Mouse (Mus musculus): Measurements from ENCODE around the gene D930020B18Rik. TPM values are rescaled to one million over a fixed set of nuclear protein-coding genes. Genes with fewer than 3 reads are reported as not detected.

D930020B18Rik gene
- polyA plus RNA-seq, 1 experiment = not detected

- no peak for TF ChIP-seq GATA1 (IDR thresholded peaks at IDR 0.05; ENCODE audit: low read length)
Observed at GRCm38 (mm10) chr10:121720701-121721100, 79.3 kb downstream of the D930020B18Rik start.

DNA sequence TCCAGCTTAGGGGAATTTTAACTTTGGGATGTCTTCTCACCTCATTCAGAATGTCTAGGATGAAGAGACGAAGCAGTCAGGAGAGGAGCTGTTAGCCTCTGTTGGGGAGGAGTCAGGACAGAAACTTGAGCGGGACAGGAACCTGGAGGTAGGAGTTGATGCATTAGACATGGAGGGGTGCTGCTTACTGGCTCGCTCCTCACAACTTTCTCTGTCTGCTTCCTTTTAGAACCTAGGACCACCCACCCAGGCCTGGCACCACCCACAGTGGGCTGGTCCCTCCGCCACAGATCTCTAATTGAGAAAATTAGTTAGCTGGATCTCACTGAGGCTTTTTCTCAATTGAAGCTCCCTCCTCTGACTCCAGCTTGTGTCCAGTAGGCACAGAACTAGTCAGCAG is 85.1 kb downstream of the D930020B18Rik start:
- TF ChIP-seq GATA1 (IDR thresholded peaks at IDR 0.05; ENCODE audit: low read length) = no peak

DNA sequence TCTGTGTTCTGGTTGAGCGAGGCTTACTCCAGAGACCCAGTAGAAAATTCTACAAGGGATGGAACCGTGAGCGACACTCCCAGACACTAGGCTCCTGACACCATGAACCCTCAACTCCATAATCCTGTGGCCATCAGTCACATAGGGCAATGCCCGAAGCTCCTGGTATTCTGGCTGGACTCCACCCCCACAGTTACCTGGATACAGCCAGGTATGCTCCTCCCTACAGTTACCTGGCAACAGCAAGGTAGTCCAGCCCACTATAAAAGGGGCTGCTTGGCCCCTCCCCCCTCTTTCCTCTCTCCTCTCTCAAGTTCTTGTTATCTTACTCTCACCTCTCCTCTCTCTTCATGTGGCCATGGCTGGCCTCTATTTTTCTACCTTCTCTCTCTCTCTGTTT is 85.8 kb downstream of the D930020B18Rik start:
- TF ChIP-seq GATA1 (IDR thresholded peaks at IDR 0.05; ENCODE audit: low read length) = no peak

- no peak for TF ChIP-seq GATA1 (IDR thresholded peaks at IDR 0.05; ENCODE audit: low read length)
Observed at GRCm38 (mm10) chr10:121728226-121728625, 86.8 kb downstream of the D930020B18Rik start.

DNA sequence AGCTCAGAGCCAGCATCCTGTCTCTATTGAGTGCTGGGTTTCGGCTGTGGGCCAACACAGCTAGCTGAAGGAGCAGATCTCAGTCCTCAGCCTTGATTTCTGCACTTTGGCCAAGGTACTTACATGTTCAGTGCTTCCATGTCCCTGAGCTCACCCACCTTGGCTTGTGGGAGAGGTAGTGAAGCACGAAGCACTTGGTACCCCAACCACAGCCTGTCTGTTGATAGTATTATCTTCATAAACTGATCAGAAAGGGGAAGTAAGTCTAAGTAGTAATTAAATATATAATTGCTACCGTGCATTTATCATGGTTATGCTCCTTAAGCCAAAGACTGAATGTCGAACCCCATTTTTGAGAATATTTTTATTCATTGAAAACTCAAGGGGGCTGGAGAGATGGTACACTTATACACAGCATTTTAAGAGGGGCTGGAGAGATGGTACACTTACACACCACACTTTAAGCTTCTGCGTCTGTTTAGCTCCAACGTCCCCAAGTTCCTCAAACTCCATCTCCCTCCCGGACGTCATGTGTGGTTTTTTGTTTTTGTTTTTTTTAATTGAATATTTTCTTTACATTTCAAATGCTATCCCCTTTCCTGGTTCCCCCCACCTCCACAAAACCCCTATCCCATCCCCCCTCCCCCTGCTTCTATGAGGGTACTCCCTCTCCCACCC is 89.8 kb downstream of the D930020B18Rik start:
- no peak for TF ChIP-seq GATA1 (IDR thresholded peaks at IDR 0.05; ENCODE audit: low read length)

- TF ChIP-seq GATA1 (IDR thresholded peaks at IDR 0.05; ENCODE audit: low read length) = no peak
Observed at GRCm38 (mm10) chr10:121732542-121732941, 91.2 kb downstream of the D930020B18Rik start.

- no peak for TF ChIP-seq GATA1 (IDR thresholded peaks at IDR 0.05; ENCODE audit: low read length)
Observed at GRCm38 (mm10) chr10:121737256-121737655, 95.9 kb downstream of the D930020B18Rik start.

GRCm38 (mm10) chr10:121739548-121740505 is 98.4 kb downstream of the D930020B18Rik start, which contains the start of gene BC048403:
Gene BC048403, plus strand, starts transcription at chr10:121739937.
- TF ChIP-seq GATA1 (IDR thresholded peaks at IDR 0.05; ENCODE audit: low read length) = no peak

GRCm38 (mm10) chr10:121742336-121742735 is 100.9 kb downstream of the D930020B18Rik start:
- TF ChIP-seq GATA1 (IDR thresholded peaks at IDR 0.05; ENCODE audit: low read length) = no peak

Other genes with a start within 250 kb of the D930020B18Rik start
- gene Rassf3, start 165.2 kb upstream of the D930020B18Rik start, polyA plus RNA-seq (2012) = 0.02 TPM in 1 of 2 replicates, not detected in the other
- gene Tbk1, start 54.8 kb upstream of the D930020B18Rik start, polyA plus RNA-seq (2012) = 2.9 and 3.0 TPM in 2 replicates
- 10.9 and 127 TPM in 2 replicates for gene Xpot, start 15.3 kb upstream of the D930020B18Rik start, polyA plus RNA-seq (2012)
- 9.8 and 10.4 TPM in 2 replicates for gene BC048403, start 98.3 kb downstream of the D930020B18Rik start, polyA plus RNA-seq (2012)